Mouse (Mus musculus) spleen, adult 2 months (tissue): ENCODE data around the gene Olfr486.

ENCODE experiments used
- CTCF ChIP-seq: fragments of 200-500 bp; IDR thresholded peaks from 2 replicates; pipeline ENCODE4 v1.5.1; 2011; ENCODE audit warnings: mild to moderate bottlenecking, inconsistent platforms; ENCODE audit not compliant: insufficient read depth, insufficient read length, insufficient replicate concordance; ENCODE audit errors: extremely low read depth
- POLR2A ChIP-seq: fragments of 200-500 bp; IDR thresholded peaks from 2 replicates; pipeline ENCODE4 v1.6.1; 2011; ENCODE audit warnings: low read depth, low read length, inconsistent platforms

DNA sequence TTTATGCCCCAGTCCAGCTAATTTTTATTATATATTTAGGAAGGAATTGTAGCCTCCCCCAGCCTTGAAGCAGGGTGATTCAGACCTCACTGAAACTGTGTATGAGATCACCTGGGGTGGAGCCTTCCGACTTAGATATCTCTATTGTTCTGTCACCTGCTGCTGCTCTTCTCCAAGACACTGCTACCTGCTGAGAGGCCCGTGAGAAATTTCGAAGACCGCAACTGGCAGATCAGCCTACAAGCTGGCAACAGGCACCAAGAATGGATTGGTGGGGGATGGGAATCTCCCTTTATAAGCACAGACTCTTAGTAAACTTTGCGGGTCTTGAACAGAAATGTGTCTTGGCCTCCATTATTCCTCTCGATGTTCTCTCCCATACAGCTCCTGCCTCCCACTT lies 24.4 kb upstream of the Olfr486 start:
- no peak for TF ChIP-seq POLR2A
- no peak for TF ChIP-seq CTCF
